Mouse (Mus musculus): ENCODE data around the gene Prl3d2. TPM values are rescaled to one million over a fixed set of nuclear protein-coding genes. Genes with fewer than 3 reads are reported as not detected.
"Not testable (repeated sequence)": the region's sequence is repeated elsewhere in the genome, so short reads cannot be mapped to it uniquely, and the experiment has no call there.

Gene Prl3d2
- total RNA-seq (2021) = not detected

DNA sequence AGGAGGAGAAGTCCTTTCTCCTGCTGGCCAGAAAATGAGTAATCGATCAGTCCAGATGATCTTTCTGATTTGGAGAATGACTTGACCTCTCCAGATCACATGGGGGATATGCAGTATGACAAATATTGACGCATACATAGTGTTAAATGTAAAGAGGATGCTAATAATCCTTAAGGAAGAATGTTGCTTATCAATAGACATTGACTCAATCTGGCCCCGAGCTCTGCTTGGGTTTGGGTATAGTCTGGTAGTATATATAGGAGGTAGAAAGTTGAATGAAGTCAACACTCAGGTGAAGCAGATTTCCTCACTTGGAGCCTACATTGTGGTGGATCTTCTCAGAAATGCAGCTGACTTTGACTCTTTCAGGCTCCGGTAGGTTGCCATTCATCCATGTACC lies at the start of gene Prl3d2:
Gene Prl3d2, plus strand, starts transcription at position 301 of the 400 bp plus-strand sequence.
- DNase-seq; intact Hi-C loops (cut with DNase I): not testable (repeated sequence)

GRCm38 (mm10) chr13:27093890-27094289 lies 27.6 kb upstream of the Prl3d2 start, which contains the start of gene Prl3d1:
Prl3d1 (plus strand) TSS chr13:27094190.
- intact Hi-C loops (cut with DNase I); DNase-seq: not testable (repeated sequence)

DNA sequence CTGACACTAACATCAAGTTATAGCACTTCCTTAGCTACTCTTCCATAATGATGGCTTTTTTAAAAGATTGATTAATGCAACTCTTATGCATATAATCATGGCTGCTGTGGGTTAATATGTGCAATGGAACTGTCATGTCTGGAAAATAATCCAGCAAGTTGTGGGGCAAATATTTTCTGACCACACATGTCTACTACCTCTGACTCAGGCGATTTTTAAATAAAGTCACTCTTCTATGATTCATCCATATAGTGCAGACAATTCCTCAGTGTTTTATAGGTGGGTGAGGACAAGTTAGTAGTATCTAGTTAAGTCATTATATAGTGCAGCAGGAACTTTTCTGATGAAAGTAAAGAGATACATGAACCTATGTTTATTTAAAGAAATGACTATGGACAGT lies 26.8 kb downstream of the Prl3d2 start:
- intact Hi-C loops (cut with DNase I) = no loop called here
- DNase-seq = no peak

DNA sequence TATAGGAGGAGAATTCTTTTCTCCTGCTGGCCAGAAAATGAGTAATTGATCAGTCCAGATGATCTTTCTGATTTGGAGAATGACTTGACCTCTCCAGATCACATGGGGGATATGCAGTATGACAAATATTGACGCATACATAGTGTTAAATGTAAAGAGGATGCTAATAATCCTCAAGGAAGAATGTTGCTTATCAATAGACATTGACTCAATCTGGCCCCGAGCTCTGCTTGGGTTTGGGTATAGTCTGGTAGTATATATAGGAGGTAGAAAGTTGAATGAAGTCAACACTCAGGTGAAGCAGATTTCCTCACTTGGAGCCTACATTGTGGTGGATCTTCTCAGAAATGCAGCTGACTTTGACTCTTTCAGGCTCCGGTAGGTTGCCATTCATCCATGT lies 35.0 kb downstream of the Prl3d2 start, which contains the start of gene Prl3d3:
Gene Prl3d3, plus strand, starts transcription at position 301 of the 400 bp plus-strand sequence.
- DNase-seq; intact Hi-C loops (cut with DNase I): not testable (repeated sequence)

Other genes starting within 250 kb of the Prl3d2 start
- gene Prl, start 64.1 kb upstream of the Prl3d2 start, total RNA-seq (2021) = not detected
- gene Prl3d1, start 27.5 kb upstream of the Prl3d2 start, total RNA-seq (2021) = not detected
- gene Prl3d3, start 35.1 kb downstream of the Prl3d2 start, total RNA-seq (2021) = not detected
- not detected for gene Prl3c1, start 75.0 kb downstream of the Prl3d2 start, total RNA-seq (2021)
- gene Prl3b1, start 120.1 kb downstream of the Prl3d2 start, total RNA-seq (2021) = not detected
- gene Prl3a1, start 137.7 kb downstream of the Prl3d2 start, total RNA-seq (2021) = not detected
- not detected for gene Prl6a1, start 190.9 kb downstream of the Prl3d2 start, total RNA-seq (2021)
- gene Prl8a2, start 224.0 kb downstream of the Prl3d2 start, total RNA-seq (2021) = not detected

All from heart, postnatal 10 days (tissue).